Mouse (Mus musculus): Measurements from ENCODE around the gene Nup214. TPM values are rescaled to one million over a fixed set of nuclear protein-coding genes. Genes with fewer than 3 reads are reported as not detected.

The Nup214 gene
- polyA plus RNA-seq, 1 experiment: 60.7 TPM

DNA sequence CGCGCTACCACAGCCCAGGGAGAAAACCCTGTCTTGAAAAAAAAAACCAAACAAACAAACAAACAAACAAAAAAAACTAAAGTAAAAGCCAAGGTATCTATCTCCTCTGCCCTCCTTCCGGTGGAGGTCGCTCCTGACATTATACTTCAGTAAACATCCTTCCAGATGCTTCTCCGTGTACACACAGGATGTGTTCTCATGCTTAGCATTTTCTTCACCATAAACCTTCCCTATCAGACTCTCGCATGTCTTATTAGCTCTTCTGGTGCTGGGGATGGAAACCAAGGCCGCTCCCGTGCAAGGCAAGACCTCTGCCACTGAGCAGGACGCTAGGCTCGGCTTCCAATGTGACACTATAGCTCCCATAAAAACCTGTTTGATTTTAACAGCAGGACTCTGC lies 103.5 kb downstream of the Nup214 start:
- no peak overlapping the region for H3K4me3 ChIP-seq (ENCODE audit: insufficient read depth, low read length)
- no peaks in the 10 kb centered on the region for H3K4me1 ChIP-seq (ENCODE audit: control insufficient read depth, insufficient read depth, low read length)
- H3K27ac ChIP-seq (ENCODE audit: insufficient read depth, low read length): no peak overlapping the region
- TF ChIP-seq CTCF (IDR thresholded peaks at IDR 0.05; ENCODE audit: borderline replicate concordance, insufficient read depth, low read length): no peak

DNA sequence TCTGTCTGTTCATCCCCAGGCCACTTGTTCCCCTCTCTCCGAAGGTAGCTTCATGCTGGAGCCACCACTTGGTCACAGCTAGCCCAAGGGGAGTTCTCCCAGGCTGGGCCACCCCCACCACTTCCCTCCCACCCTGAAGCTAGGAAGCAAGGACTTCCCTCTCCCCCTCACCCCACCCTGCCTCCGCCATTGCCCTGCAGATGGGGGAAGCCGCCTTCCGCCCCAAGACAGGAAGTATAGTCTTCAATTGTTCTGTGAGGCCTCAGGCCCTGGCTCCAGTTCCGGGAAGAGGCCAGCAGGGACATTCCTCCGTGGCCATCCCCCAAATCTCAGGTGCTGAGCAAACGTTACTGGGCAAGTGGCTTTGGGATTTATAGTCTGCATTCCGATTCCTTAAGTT lies 104.3 kb downstream of the Nup214 start:
- H3K4me3 ChIP-seq (ENCODE audit: insufficient read depth, low read length): no peak overlapping the region
- H3K4me1 ChIP-seq (ENCODE audit: control insufficient read depth, insufficient read depth, low read length): no peaks in the 10 kb centered on the region
- TF ChIP-seq CTCF (IDR thresholded peaks at IDR 0.05; ENCODE audit: borderline replicate concordance, insufficient read depth, low read length) (no peak), POLR2A (IDR thresholded peaks at IDR 0.05; ENCODE audit: low read depth, low read length) (no peak)
- no peak overlapping the region for H3K27ac ChIP-seq (ENCODE audit: insufficient read depth, low read length)

GRCm38 (mm10) chr2:32079191-32079725 lies 105.0 kb downstream of the Nup214 start:
- TF ChIP-seq POLR2A (IDR thresholded peaks at IDR 0.05; ENCODE audit: low read depth, low read length) (no peak), CTCF (IDR thresholded peaks at IDR 0.05; ENCODE audit: borderline replicate concordance, insufficient read depth, low read length) (no peak)
- Histone ChIP-seq H3K4me1 (ENCODE audit: control insufficient read depth, insufficient read depth, low read length) (no peaks in the 10 kb centered on the region), H3K4me3 (ENCODE audit: insufficient read depth, low read length) (no peak overlapping the region), H3K27ac (ENCODE audit: insufficient read depth, low read length) (no peak overlapping the region)

DNA sequence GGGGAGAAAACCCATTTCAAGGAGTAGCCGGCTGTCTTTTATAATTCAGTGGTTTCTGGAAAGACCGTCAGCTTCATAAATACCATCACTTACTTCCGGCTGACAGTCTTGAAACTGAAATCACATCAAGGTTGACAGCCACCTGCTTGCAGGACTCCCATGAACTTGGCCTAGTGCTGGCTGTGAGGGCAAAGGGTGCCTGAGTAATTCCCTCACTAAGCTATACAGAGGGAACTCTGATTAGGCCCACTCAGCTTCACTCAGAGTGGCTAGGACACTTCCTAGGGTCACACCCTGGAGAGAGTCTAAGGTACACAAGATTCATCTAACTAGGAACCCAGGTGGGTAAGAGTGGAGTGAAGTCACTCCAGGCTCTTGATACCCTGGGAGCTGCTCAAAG lies 106.4 kb downstream of the Nup214 start:
- Histone ChIP-seq H3K27ac (ENCODE audit: insufficient read depth, low read length) (no peak overlapping the region), H3K4me3 (ENCODE audit: insufficient read depth, low read length) (no peak overlapping the region), H3K4me1 (ENCODE audit: control insufficient read depth, insufficient read depth, low read length) (no peaks in the 10 kb centered on the region)
- TF ChIP-seq CTCF (IDR thresholded peaks at IDR 0.05; ENCODE audit: borderline replicate concordance, insufficient read depth, low read length) (no peak), POLR2A (IDR thresholded peaks at IDR 0.05; ENCODE audit: low read depth, low read length) (no peak)

DNA sequence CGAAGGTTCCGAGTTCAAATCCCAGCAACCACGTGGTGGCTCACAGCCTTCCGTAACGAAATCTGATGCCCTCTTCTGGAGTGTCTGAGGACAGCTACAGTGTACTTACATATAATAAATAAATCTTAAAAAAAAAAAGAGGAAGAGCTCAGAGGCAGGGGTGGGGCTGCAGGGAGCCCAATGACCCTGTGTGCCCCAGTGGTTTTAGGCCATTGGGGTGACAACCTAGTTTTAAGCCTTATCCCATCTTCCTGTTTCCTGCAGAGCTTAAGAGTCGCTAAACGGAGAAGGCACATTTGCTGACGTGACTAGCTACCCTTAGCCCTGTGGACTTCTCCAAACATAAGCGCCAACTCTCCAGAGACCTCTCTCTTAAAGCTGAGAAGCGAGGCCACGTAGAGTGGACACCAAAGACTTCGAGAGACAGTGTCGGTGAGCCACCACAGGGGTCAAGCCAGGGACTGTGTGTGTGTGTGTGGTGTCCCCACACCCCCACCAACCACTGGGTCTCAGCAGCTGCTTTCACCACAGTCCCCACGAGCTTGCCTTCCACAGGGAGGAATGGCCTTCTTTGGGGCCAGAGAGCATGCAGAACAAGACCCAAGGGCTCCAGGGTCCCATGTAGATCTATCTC lies 107.2 kb downstream of the Nup214 start:
- Histone ChIP-seq H3K4me1 (ENCODE audit: control insufficient read depth, insufficient read depth, low read length) (no peaks in the 10 kb centered on the region), H3K27ac (ENCODE audit: insufficient read depth, low read length) (no peak overlapping the region), H3K4me3 (ENCODE audit: insufficient read depth, low read length) (no peak overlapping the region)
- TF ChIP-seq POLR2A (IDR thresholded peaks at IDR 0.05; ENCODE audit: low read depth, low read length): no peak

DNA sequence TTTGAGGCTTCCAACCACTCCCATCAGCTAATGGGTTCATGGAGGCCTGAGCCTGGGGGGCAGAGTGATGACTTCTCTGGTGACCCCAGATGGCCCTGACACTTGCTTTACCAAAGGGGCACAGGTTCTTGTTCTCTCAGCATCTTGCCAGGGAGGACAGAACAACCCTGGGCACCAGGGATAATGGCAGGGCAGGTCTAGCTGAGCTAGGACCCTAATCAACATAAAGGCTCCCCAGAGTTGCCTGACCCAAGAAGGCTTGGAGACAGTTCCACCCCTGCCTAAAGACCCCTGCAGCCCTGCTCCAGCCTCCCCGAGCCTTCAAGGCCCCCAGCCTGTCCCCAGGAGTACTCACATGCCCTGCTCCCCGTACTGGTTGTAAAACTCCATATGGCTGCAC lies 108.0 kb downstream of the Nup214 start:
- TF ChIP-seq CTCF (IDR thresholded peaks at IDR 0.05; ENCODE audit: borderline replicate concordance, insufficient read depth, low read length): no peak
- no peak for TF ChIP-seq POLR2A (IDR thresholded peaks at IDR 0.05; ENCODE audit: low read depth, low read length)
- Histone ChIP-seq H3K4me3 (ENCODE audit: insufficient read depth, low read length) (no peak overlapping the region), H3K4me1 (ENCODE audit: control insufficient read depth, insufficient read depth, low read length) (no peaks in the 10 kb centered on the region), H3K27ac (ENCODE audit: insufficient read depth, low read length) (no peak overlapping the region)

DNA sequence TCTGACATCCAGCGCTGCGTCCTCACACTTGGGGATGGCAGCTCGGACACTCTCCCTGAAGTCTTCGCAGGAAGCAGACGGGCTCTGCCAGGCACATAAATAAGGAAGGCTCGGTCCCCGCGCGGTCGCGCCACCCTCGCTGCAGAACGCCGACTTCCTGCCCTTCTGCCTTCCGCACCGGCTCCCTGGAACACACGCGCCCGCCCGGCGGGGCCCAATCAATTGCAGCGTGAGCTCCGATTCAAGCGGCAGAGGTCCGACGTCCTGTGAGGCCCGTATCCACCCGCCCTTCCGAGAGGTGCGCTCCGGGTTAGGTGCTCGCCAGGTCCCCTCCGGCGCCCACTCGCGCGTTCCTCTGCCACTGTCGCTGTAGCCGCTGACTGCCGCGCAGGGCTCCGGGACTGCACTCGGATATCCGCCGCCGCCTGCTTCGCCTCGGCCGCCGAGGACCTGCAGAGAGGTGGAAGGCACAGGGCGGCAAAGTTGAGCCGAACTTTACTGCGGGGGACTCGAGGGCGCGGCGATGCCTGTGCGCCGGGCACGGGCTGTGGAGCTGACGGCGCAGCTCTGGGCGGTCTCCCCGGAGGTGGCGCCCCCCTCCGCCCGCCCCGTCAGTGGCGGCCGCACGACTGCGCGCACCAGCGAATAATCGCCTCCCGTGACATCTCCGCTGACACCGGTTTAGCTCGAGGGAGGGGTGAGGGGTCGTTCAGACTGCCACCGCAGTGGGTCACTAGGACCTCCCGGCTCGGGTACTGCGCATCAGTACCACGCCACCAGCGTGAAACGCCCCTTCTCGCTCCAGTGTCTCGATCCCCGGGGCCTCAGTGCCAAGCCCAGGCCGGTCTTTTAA lies 109.1 kb downstream of the Nup214 start:
- Histone ChIP-seq H3K27ac (ENCODE audit: insufficient read depth, low read length) (no peak overlapping the region), H3K4me3 (ENCODE audit: insufficient read depth, low read length) (peak overlapping the region; percentile 26), H3K4me1 (ENCODE audit: control insufficient read depth, insufficient read depth, low read length) (no peaks in the 10 kb centered on the region)

GRCm38 (mm10) chr2:32084111-32084871 lies 110.1 kb downstream of the Nup214 start, which contains the start of gene Fam78a:
Fam78a (minus strand) TSS chr2:32084857.
- TF ChIP-seq CTCF (IDR thresholded peaks at IDR 0.05; ENCODE audit: borderline replicate concordance, insufficient read depth, low read length) (no peak), POLR2A (IDR thresholded peaks at IDR 0.05; ENCODE audit: low read depth, low read length) (no peak)
- H3K4me1 ChIP-seq (ENCODE audit: control insufficient read depth, insufficient read depth, low read length): no peaks in the 10 kb centered on the region
- H3K27ac ChIP-seq (ENCODE audit: insufficient read depth, low read length): no peak within 1 kb of the TSS
- peak within 1 kb of the TSS; percentile 51 for H3K4me3 ChIP-seq (ENCODE audit: insufficient read depth, low read length)

More for the DNA sequence above, 109.1 kb downstream of the Nup214 start:
- TF ChIP-seq CTCF (IDR thresholded peaks at IDR 0.05; ENCODE audit: borderline replicate concordance, insufficient read depth, low read length) (no peak), POLR2A (IDR thresholded peaks at IDR 0.05; ENCODE audit: low read depth, low read length) (no peak)

- TF ChIP-seq CTCF (IDR thresholded peaks at IDR 0.05; ENCODE audit: borderline replicate concordance, insufficient read depth, low read length): no peak
- TF ChIP-seq POLR2A (IDR thresholded peaks at IDR 0.05; ENCODE audit: low read depth, low read length): no peak
- H3K4me1 ChIP-seq (ENCODE audit: control insufficient read depth, insufficient read depth, low read length): no peaks in the 10 kb centered on the region
- H3K4me3 ChIP-seq (ENCODE audit: insufficient read depth, low read length): peak overlapping the region; percentile 51; the same call in 1 of the 2 replicates
- H3K27ac ChIP-seq (ENCODE audit: insufficient read depth, low read length): no peak overlapping the region
These were observed 110.6 kb downstream of the Nup214 start for GRCm38 (mm10) chr2:32084872-32085199.

All from embryonic fibroblast, embryonic 13.5 days (primary cell).